Mouse (Mus musculus) bone marrow macrophage, adult 2 months (primary cell): ENCODE results near the gene Clp1.

Experiments
- CTCF ChIP-seq: IDR thresholded peaks from 2 replicates; pipeline ENCODE4 v1.5.1; 2012; ENCODE audit warnings: low read depth, mild to moderate bottlenecking, low read length, moderate library complexity
- POLR2A ChIP-seq: IDR thresholded peaks from 2 replicates; pipeline ENCODE4 v1.6.1; 2012; ENCODE audit warnings: mild to moderate bottlenecking, low read depth, low read length, borderline replicate concordance

DNA sequence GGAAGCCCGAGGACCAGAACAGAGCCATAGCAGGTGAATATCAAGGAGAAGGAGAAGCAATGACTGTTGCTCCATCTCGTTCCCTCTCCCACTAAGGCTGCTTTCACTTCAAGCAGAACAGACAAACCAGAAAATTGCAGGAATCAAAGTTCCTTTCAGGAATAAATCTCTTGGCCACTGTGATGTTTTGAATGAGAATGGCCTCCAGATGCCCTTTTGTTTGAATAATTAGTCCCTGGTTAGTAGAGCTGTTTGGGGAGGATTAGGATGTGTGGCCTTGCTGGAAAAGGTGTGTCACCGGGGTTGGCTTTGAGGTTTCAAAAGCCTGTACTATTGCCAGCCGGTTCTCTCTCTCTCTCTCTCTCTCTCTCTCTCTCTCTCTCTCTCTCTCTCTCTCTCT, 35.1 kb upstream of the Clp1 start:
- no peak for TF ChIP-seq CTCF
- no peak for TF ChIP-seq POLR2A
